Mouse (Mus musculus): ENCODE results near the gene Cdk5r2. TPM values are rescaled to one million over a fixed set of nuclear protein-coding genes. Genes with fewer than 3 reads are reported as not detected.

The Cdk5r2 gene
- 0.01 and 0.03 TPM in 2 replicates for polyA plus RNA-seq (2012; rRNA removed)
- not detected in 2 replicates for polyA plus RNA-seq (2014; fragmentation: Nextera tagmentation; extraction: Ambion mirVana)

DNA sequence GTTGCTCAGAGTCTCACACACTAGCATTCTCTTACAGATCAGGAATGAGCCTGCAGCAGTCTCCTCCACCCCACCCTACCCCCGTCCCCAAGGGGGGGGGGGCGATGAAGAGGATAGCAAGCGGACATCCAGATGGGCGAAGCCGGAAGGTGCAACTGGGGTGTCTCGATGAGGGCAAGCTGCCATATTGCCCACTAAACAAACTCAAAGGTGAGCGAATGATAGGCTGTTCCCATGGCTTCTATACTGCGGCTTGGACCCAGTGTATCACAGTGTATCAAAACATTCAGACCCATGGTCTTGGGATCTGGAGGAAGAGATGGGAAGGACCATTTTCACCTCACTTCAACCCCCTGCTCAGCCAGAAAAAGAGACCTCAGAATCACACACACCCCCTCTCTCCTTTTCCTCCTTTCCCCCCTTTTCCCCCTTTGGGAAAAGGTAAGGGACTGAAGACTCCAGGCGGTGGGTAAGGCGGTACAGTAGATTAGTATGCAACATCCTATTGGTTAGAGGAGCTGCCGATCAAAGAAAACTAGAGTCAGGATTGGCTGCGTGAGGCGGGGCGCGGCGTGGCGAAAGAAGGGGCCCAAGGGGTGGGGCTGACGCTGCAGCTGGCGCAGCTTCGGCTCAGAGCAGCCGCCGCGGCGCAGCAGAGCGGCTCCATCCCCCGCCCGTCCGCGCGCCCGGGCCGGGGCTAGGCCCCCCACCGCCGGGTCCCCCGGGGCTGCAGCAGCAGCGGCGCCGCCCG, at the start of gene Cdk5r2:
Gene Cdk5r2 (plus strand): TSS at position 629 of the 751 bp plus-strand sequence.
- no peak for ATAC-seq (ENCODE audit: insufficient read depth)
- TF ChIP-seq EP300 (IDR thresholded peaks at IDR 0.05; ENCODE audit: low read depth) (no peak), CTCF (IDR thresholded peaks at IDR 0.05; ENCODE audit: low read depth) (no peak)
- Histone ChIP-seq H3K9me3 (ENCODE audit: control insufficient read depth, low read length) (no peaks in the 10 kb centered on the region), H3K27ac (no peak within 1 kb of the TSS), H3K4me1 (replicated peaks; ENCODE audit: control insufficient read depth in 2 of 2, insufficient read depth in 2 of 2, low read length in 1 of 2) (no peaks in the 10 kb centered on the region), H3K4me2 (ENCODE audit: low read depth) (peak within 1 kb of the TSS; percentile 60), H3K9ac (replicated peaks) (no peak within 1 kb of the TSS), H3K36me3 (replicated peaks; ENCODE audit: control insufficient read depth, insufficient read depth, low read depth) (no peaks in the 10 kb centered on the region), H3K4me3 (ENCODE audit: insufficient read depth in 1 of 2, low read depth in 2 of 2, low read length in 2 of 2) (peak within 1 kb of the TSS in 1 of 2 experiments; percentile 39; a peak in 2 of 4 replicates), H3K27me3 (ENCODE audit: control insufficient read depth, insufficient read depth, low read length) (peaks cover 80% of the 10 kb centered on the region)
- peak; percentile 17 to 34 (median 29) for DNase-seq (ENCODE audit: low read depth in 3 of 3, low spot score in 3 of 3)
- WGBS (ENCODE audit: insufficient replicate concordance): 5% methylated on average over 39 of the region's 39 CpGs

DNA sequence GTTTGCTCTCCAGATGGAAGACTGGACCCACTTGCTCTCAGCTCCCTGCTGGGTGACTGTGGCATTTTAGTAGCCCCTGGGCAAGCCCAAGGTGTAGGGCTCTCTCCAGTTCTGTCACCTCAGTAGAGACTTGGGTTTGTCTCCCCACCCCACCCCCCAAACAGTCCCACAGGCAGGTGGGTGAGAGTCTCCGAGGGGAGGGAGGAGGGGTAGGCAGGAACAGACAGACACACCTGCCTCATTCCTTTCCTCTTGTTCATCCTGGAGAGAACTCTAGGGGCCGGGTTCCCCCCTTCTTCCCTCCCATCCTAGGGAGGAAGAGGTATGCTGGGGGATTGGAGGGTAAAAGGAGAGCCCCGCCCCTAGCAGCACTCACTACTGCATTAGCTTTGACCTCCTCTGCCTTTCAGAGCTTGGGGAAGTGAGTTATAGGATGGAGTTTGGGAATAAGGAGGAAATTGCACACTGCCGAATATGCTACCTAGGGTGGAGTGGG, 49.3 kb upstream of the Cdk5r2 start:
- DNase-seq (ENCODE audit: low read depth in 3 of 3, low spot score in 3 of 3): no peak
- Histone ChIP-seq H3K4me2 (ENCODE audit: low read depth) (no peak overlapping the region), H3K36me3 (replicated peaks; ENCODE audit: control insufficient read depth, insufficient read depth, low read depth) (no peaks in the 10 kb centered on the region), H3K4me3 (ENCODE audit: insufficient read depth in 1 of 2, low read depth in 2 of 2, low read length in 2 of 2) (no peak overlapping the region), H3K27me3 (ENCODE audit: control insufficient read depth, insufficient read depth, low read length) (peaks cover 91% of the 10 kb centered on the region), H3K27ac (no peak overlapping the region), H3K4me1 (replicated peaks; ENCODE audit: control insufficient read depth in 2 of 2, insufficient read depth in 2 of 2, low read length in 1 of 2) (no peaks in the 10 kb centered on the region), H3K9me3 (ENCODE audit: control insufficient read depth, low read length) (no peaks in the 10 kb centered on the region), H3K9ac (replicated peaks) (no peak overlapping the region)
- no peak for ATAC-seq (ENCODE audit: insufficient read depth)
- WGBS (ENCODE audit: insufficient replicate concordance): 6% methylated on average over 4 of the region's 4 CpGs
- no peak for TF ChIP-seq CTCF (IDR thresholded peaks at IDR 0.05; ENCODE audit: low read depth)
- no peak for TF ChIP-seq EP300 (IDR thresholded peaks at IDR 0.05; ENCODE audit: low read depth)

DNA sequence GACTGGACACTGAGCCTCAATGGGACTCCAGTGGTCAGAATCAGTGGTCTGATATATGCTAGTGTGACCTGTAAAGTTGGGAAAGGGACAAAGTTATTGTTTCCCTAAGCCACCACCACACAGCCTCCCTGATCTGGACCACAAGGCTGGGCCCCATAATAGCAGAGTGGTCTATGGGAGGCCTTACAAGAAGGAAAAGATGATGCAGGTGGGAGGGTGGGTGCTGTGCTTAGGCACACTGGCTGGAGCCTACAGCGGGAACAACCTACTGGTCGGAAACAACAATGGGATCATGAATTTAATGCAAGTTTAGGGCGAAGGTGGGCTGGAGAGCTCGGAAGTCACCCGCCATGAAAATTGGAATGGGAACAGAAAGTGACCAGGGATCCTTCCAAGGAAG, 48.9 kb upstream of the Cdk5r2 start:
- no peaks in the 10 kb centered on the region for H3K4me1 ChIP-seq (replicated peaks; ENCODE audit: control insufficient read depth in 2 of 2, insufficient read depth in 2 of 2, low read length in 1 of 2)
- no peak overlapping the region for H3K9ac ChIP-seq (replicated peaks)
- TF ChIP-seq EP300 (IDR thresholded peaks at IDR 0.05; ENCODE audit: low read depth): no peak
- no peak for TF ChIP-seq CTCF (IDR thresholded peaks at IDR 0.05; ENCODE audit: low read depth)
- no peak overlapping the region for H3K27ac ChIP-seq
- H3K9me3 ChIP-seq (ENCODE audit: control insufficient read depth, low read length): no peaks in the 10 kb centered on the region
- ATAC-seq (ENCODE audit: insufficient read depth) (no peak), DNase-seq (ENCODE audit: low read depth in 3 of 3, low spot score in 3 of 3) (no peak)
- 4% methylated on average over 5 of the region's 5 CpGs for WGBS (ENCODE audit: insufficient replicate concordance)
- H3K4me3 ChIP-seq (ENCODE audit: insufficient read depth in 1 of 2, low read depth in 2 of 2, low read length in 2 of 2): no peak overlapping the region
- H3K4me2 ChIP-seq (ENCODE audit: low read depth): no peak overlapping the region
- peaks cover 87% of the 10 kb centered on the region for H3K27me3 ChIP-seq (ENCODE audit: control insufficient read depth, insufficient read depth, low read length)
- H3K36me3 ChIP-seq (replicated peaks; ENCODE audit: control insufficient read depth, insufficient read depth, low read depth): no peaks in the 10 kb centered on the region

DNA sequence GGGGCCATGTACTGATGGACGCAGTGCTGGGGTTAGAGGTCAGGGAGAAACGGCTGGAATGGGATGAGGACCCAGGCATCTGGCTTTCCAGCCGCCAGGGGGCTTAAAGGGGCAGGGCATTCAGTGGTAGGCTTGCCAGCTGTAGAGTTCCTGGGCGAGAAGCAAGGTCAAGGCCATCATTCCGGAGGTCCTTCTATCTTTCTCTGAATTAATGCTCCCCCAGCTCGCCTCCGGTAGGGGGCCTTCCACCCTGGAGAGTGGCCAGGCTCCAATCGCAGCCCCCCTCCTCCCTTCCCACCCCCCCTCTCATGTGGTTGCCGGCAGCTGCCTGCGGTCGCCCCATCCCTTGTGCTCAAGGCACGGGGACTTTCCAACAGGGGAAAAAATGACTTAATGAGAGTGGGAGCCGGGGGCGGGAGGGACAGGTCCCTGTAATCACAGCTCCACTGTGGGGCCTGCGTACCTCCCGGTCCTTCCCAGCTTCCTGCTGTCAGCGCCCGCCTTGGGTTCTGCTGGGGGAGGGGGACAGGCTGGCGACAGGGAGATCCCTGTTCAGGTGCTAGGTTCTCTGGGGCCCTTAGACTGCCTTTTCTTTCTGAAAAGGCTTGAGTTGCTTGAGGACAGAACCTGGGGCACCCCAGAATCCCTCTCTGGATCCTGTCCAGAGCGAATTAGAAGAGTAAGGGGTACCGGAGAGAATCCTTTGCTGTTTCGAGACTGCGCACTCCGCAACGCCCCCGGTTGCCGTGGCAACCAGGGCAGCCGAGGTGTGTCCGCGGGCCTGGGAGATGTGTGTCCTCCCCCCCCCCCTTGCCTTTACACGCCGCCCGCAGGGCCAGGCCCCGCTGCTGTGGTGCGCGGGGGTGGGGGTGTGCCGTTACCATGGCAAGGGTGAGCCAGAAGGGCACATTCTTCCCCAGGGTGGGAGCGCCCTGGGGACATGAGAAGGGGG, 48.1 kb upstream of the Cdk5r2 start:
- Histone ChIP-seq H3K4me2 (ENCODE audit: low read depth) (no peak overlapping the region), H3K36me3 (replicated peaks; ENCODE audit: control insufficient read depth, insufficient read depth, low read depth) (no peaks in the 10 kb centered on the region), H3K27me3 (ENCODE audit: control insufficient read depth, insufficient read depth, low read length) (peaks cover 83% of the 10 kb centered on the region), H3K4me1 (replicated peaks; ENCODE audit: control insufficient read depth in 2 of 2, insufficient read depth in 2 of 2, low read length in 1 of 2) (no peaks in the 10 kb centered on the region), H3K27ac (no peak overlapping the region), H3K4me3 (ENCODE audit: insufficient read depth in 1 of 2, low read depth in 2 of 2, low read length in 2 of 2) (no peak overlapping the region), H3K9me3 (ENCODE audit: control insufficient read depth, low read length) (no peaks in the 10 kb centered on the region), H3K9ac (replicated peaks) (no peak overlapping the region)
- TF ChIP-seq EP300 (IDR thresholded peaks at IDR 0.05; ENCODE audit: low read depth) (no peak), CTCF (IDR thresholded peaks at IDR 0.05; ENCODE audit: low read depth) (peak; percentile 31; the same call in 1 of the 2 replicates)
- DNase-seq (ENCODE audit: low read depth in 3 of 3, low spot score in 3 of 3) (no peak), ATAC-seq (ENCODE audit: insufficient read depth) (no peak)
- WGBS (ENCODE audit: insufficient replicate concordance): 3% methylated on average over 38 of the region's 38 CpGs

Data from liver, embryonic 14.5 days (tissue).